Mouse (Mus musculus) liver, embryonic 13.5 days (tissue): Measurements from ENCODE around the gene Atxn10. TPM values are rescaled to one million over a fixed set of nuclear protein-coding genes. Genes with fewer than 3 reads are reported as not detected.

Source experiments
- ATAC-seq: fragments of 200-750 bp; cut with Nextera tagmentation; 2 replicates; pipeline ENCODE4 v1.8.0; 2017; ENCODE audit warnings: low read depth, mild to moderate bottlenecking, moderate number of reproducible peaks, moderate library complexity
- DNase-seq: peaks from one replicate; pipeline ENCODE4 v3.0.0; 2022
- H3K27ac ChIP-seq: fragments of 300-500 bp; sonication (generic); 2 replicates; pipeline ENCODE4 v1.5.1; 2015; ENCODE audit warnings: moderate library complexity, mild to moderate bottlenecking, inconsistent platforms
- H3K27me3 ChIP-seq: fragments of 300-500 bp; sonication (generic); 2 replicates; pipeline ENCODE4 v1.6.1; 2015; ENCODE audit warnings: mild to moderate bottlenecking, inconsistent platforms
- H3K36me3 ChIP-seq: fragments of 300-500 bp; sonication (generic); 2 replicates; pipeline ENCODE4 v1.6.1; 2015; ENCODE audit warnings: mild to moderate bottlenecking, inconsistent platforms
- H3K4me1 ChIP-seq: fragments of 300-500 bp; sonication (generic); replicated peaks from 2 replicates; pipeline ENCODE4 v1.6.1; 2015; ENCODE audit warnings: inconsistent platforms
- H3K4me2 ChIP-seq: fragments of 300-500 bp; sonication (generic); 2 replicates; pipeline ENCODE4 v1.6.1; 2015; ENCODE audit warnings: inconsistent platforms, mild to moderate bottlenecking, moderate library complexity
- H3K4me3 ChIP-seq: fragments of 300-500 bp; sonication (generic); replicated peaks from 2 replicates; pipeline ENCODE4 v1.5.1; 2015; ENCODE audit warnings: mild to moderate bottlenecking, inconsistent platforms
- H3K9ac ChIP-seq: fragments of 300-500 bp; sonication (generic); 2 replicates; pipeline ENCODE4 v1.6.1; 2015; ENCODE audit warnings: mild to moderate bottlenecking, inconsistent platforms
- H3K9me3 ChIP-seq: fragments of 300-500 bp; sonication (generic); replicated peaks from 2 replicates; pipeline ENCODE4 v1.6.1; 2016; ENCODE audit warnings: inconsistent platforms
- WGBS: fragments of 180-500 bp; shearing (Covaris S2); methylation state at CpG from one replicate; pipeline ENCODE4 v1.1.7; 2015; ENCODE audit not compliant: insufficient replicate concordance; 5-methylcytosine and 5-hydroxymethylcytosine counted together
- polyA plus RNA-seq: library from polyadenylated mRNA; unstranded; fragments of >200 nt; fragmentation: Nextera tagmentation; extraction: Ambion mirVana; gene quantifications from 2 replicates; pipeline ENCODE4 v1.2.1, GENCODE M21; 2015

The Atxn10 gene
- polyA plus RNA-seq, 1 experiment from 2014 or later: 92.8 TPM

- no peak overlapping the region for H3K4me3 ChIP-seq
- H3K27me3 ChIP-seq: no peaks in the 10 kb centered on the region
- H3K27ac ChIP-seq: no peak overlapping the region
- ATAC-seq (no peak), DNase-seq (no peak)
- WGBS: 67% methylated on average over 14 of the region's 14 CpGs
- no peaks in the 10 kb centered on the region for H3K4me1 ChIP-seq
- H3K9ac ChIP-seq: no peak overlapping the region
- no peaks in the 10 kb centered on the region for H3K9me3 ChIP-seq
- H3K36me3 ChIP-seq: no peaks in the 10 kb centered on the region
- no peak overlapping the region for H3K4me2 ChIP-seq
Measured at GRCm38 (mm10) chr15:85505118-85505925, 169.3 kb downstream of the Atxn10 start.

- no peak for DNase-seq
- Histone ChIP-seq H3K9me3 (no peaks in the 10 kb centered on the region), H3K9ac (no peak overlapping the region), H3K36me3 (no peaks in the 10 kb centered on the region), H3K4me1 (no peaks in the 10 kb centered on the region), H3K4me2 (no peak overlapping the region), H3K27me3 (no peaks in the 10 kb centered on the region), H3K4me3 (no peak overlapping the region), H3K27ac (no peak overlapping the region)
- ATAC-seq: no peak
- WGBS: 5% methylated on average over 1 of the region's 1 CpGs
Measured at GRCm38 (mm10) chr15:85506680-85507079, 170.6 kb downstream of the Atxn10 start.

DNA sequence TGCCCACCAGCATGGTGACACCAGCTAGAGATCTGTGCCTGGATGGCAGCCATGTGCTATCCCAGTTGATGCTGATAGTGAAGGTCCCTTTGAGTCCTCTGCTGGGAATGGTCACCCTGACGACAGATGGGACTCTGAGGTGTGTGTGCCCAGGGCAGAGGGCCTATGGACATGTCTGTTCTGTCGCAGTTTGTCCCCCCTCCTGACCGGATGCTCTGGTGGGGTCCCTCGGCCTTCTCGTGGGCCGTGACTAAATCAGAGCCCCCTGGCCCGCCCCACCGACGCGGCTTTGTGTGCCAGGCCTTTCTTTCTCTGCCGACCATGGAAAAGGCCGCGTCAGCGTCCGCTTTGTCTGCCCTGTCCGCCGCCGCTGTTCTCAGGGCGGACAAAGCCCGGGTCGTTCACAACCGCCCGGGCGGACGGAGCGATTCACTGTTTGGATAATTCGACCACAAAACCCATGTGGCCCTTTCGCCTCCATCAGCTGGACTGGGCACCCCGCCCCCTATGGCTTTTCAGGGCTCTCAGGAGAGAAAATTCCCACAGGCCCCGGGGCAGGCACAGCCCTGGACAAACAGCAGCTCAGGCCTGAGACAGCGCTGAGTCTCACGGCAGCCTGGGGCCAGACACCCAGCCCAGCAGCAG, 171.4 kb downstream of the Atxn10 start:
- no peak overlapping the region for H3K27ac ChIP-seq
- ATAC-seq (no peak), DNase-seq (no peak)
- H3K4me1 ChIP-seq: no peaks in the 10 kb centered on the region
- 68% methylated on average over 32 of the region's 32 CpGs for WGBS
- H3K27me3 ChIP-seq: no peaks in the 10 kb centered on the region
- H3K4me3 ChIP-seq: no peak overlapping the region
- H3K4me2 ChIP-seq: no peak overlapping the region
- H3K9me3 ChIP-seq: no peaks in the 10 kb centered on the region
- H3K9ac ChIP-seq: no peak overlapping the region
- H3K36me3 ChIP-seq: no peaks in the 10 kb centered on the region

Other genes starting within 250 kb of the Atxn10 start
- gene Smc1b, start 204.3 kb upstream of the Atxn10 start, polyA plus RNA-seq: 0.10 and 0.35 TPM in 2 replicates
- not detected in 2 replicates for gene Ribc2, start 204.2 kb upstream of the Atxn10 start, polyA plus RNA-seq
- 10.4 and 11.6 TPM in 2 replicates for gene Fbln1, start 130.3 kb upstream of the Atxn10 start, polyA plus RNA-seq
- not detected in 2 replicates for gene 7530416G11Rik, start 167.0 kb downstream of the Atxn10 start, polyA plus RNA-seq
- gene Wnt7b, start 246.2 kb downstream of the Atxn10 start, polyA plus RNA-seq: 0.12 and 0.35 TPM in 2 replicates